Mouse (Mus musculus) spleen, postnatal 36 days (tissue): ENCODE results near the gene Cep170b.
A peak's percentile ranks its signal among the peaks of the same experiment; 100 is the strongest.

Experiments
- DNase-seq, 2 experiments: peaks; one replicate each; pipeline ENCODE4 v3.0.0; 2022; ENCODE audit warnings: low spot score in 2 of 2, mixed read lengths in 1 of 2

Gene Cep170b

DNA sequence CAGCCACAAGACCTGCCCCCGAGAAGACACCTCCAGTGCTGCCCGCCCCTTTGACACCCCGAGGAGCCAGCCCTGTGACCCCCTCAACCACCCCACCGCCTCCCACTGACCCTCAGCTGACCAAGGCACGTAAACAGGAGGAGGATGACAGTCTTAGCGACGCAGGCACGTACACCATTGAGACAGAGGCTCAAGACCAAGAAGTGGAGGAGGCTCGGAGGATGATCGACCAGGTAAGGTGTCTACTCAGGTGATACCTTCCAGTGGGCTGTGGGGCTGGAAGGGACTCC lies 16.3 kb downstream of the Cep170b start:
- DNase-seq: no peak

DNA sequence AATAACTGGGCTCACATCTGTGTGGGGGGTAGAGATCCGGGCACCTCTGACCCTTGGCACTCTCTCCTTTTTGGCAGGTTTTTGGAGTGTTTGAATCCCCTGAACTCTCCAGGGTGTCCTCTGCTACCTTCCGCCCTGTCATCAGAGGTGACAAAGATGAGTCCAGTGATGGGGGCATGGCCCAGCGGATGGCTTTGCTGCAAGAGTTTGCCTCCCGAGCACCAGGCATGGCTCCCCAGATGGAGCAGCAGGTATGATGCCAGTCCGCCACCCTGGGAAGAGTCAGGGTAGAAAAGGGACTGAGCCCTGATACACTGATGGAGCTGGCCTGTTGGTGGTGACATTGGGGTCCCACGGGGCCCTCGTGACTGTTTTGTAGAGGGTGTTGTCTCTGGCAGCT lies 16.8 kb downstream of the Cep170b start:
- DNase-seq: no peak

DNA sequence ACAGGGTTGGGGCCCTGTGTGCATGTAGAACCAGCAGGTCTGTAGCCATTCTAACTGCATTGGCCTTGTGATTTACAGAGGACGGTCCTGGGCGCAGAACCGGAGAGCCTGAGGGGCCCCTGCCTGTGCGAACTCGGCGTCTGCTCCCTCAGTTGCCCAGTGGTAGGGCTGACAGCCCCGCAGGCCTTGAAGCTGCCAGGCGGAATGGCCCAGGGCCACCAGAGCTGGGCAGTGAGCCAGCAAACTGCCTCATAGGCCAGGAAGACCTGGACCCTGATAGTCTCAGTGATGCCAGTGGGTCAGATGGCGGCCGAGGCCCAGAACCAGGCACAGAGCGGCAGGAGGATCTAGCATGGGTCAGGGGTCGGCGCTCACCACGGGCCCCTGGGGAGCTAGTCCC lies 17.5 kb downstream of the Cep170b start:
- DNase-seq: no peak

DNA sequence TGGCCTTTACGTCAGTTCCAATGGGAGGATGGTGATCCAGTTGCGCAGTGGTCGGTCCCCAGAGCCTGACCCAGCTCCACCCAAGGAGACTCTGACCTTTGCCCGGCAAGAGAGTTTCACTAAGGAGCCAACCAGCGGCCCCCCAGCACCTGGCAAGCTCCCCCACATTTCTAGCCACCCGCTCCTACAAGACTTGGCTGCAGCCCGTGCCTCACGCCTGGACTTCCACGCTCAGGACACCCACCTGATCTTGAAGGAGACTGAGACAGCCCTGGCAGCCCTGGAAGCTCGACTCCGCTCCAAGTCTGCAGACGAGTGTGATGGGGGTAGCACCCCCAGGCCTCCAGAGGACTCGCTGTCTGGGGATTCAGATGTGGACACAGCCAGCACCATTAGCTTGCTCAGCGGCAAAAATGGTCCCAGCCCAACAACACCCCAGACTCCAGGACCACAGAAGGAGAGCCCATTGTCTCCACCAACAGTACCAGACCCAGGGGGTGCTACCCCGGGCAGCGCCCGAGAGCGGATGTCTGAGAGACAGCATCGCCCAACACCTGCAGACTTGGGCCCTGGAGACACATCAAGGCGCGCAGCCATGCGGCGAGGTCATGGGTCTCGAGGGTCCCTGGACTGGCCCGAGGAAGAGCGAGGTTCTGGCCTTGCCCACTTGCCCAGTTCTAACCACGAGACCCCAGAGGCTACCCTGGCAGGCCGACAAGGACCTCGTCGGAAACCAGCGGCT lies 18.2 kb downstream of the Cep170b start:
- no peak for DNase-seq

DNA sequence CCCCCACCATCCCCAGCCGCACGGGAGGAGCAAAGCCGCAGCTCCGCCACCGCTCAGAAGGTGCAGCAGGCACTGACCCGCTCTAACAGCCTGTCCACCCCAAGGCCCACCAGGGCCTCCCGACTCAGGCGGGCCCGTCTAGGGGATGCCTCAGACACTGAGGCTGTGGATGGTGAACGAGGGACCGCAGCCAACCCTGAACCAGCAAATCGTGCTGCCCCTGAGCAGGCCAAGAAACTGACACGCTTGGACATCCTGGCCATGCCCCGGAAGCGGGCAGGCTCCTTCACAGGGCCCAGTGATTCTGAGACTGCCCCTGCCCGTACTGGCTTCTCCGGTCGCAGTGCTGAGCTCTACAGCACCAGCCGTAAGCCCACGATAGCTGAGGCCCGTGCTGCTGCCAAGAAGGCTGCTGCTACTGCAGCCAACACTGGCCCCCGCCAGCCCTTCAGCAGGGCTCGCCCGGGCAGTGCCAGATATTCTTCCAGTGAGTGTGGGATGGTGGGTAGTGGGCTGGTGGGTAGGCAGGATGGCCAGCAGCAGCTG lies 18.8 kb downstream of the Cep170b start:
- no peak for DNase-seq

DNA sequence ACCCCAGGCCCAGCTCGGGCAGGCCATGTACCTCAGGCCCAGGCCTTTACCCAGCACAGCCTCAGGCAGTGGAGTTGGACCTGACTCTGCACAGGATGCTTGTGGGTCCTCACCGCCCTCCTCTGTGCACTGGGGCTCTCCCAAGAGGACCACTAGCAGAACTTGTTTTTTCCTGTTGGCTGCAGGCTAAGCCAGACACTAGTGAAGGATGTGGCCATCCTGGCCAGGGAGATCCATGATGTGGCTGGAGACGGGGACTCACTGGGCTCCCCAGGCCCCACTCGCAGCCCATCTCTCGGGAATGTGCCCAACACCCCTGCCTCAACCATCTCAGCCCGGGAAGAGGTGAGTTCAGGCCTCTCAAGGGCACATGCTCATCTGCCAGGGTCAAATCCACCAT lies 22.5 kb downstream of the Cep170b start:
- DNase-seq: no peak

DNA sequence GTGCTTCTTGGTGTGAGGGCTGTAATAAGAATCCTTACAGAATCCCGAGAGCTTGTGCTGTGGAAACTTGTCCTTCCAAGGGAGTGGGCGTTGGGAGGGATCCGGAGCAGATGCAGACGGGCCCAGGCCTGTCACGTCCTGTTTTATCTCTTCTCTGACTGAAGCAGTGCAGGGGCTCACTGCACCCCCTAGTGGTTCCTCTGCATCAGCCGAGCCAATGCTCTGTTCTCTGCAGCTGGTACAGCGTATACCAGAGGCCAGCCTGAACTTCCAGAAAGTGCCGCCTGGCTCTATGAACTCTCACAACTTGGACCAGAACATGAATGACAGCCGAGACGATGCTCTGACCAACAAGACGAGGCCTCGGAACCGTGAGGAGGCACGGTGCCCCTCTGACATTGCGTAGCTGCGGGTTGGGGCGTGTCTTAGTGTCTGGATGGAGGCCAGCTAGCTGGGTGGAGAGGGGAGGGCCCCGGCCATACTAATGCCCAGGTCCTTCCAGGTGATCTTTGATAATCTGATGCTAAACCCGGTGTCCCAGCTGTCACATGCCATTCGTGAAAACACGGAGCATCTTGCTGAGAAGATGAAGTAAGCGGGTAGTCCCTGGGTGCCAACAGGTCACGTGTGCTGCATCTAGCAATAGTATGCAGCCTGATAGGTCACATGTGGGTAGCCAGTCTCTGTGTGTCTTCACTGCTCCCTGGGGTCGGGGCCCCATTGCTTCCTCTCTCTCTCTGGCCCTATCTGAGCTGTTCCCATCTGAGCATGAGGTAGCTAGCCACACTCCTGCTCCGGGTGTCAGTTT lies 23.1 kb downstream of the Cep170b start:
- peak; percentile 73 to 76 for DNase-seq

DNA sequence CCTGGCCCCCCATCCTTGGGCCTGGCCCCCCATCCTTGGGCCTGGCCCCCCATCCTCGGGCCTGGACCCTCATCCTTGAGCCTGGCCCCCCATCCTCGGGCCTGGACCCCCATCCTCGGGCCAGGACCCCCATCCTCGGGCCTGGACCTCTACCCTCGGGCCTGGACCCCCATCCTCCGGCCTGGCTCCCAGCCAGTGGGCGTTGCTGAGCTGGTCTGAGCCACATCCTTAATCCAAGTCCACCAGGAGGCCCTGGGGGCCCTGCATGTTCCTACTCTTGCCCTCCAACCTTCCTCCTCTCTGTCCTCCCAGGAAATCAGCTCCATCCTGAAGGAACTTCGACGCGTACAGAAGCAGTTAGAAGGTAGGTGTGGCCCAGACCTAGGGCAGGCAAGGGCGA lies 24.0 kb downstream of the Cep170b start:
- no peak for DNase-seq

DNA sequence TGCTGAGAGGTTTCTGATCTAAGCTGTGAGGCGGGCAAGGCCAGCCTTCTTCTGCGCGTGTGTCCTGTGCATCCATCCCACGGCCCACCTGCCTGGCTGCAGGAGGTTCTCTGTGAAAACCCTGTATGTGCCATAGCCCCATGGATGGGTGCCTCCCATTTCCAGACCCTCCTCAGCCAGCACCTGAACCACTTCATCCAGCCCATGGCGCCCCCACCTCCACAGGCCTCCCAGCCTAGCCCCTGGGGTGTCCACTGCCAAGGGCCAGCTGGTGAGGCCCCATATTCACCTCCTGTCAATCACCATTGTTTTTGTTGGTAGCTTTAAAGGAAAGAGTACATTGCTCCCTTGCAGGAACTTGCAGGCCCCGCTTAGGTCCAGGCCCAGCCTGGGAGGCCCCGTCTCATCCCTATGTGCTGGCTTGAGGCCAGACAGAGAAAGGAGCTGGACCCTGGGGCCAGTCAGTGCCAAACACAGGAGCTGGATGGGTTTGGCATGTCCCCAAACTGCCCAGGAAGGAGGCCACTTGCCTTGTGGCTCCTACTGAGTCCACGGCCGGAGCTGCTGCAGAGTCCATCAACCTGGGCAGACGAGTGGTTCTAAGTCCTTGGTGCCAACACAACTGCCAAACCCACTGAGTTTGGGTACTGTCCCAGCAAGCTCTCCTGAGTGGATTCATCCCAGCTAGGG lies 24.8 kb downstream of the Cep170b start:
- DNase-seq: no peak

DNA sequence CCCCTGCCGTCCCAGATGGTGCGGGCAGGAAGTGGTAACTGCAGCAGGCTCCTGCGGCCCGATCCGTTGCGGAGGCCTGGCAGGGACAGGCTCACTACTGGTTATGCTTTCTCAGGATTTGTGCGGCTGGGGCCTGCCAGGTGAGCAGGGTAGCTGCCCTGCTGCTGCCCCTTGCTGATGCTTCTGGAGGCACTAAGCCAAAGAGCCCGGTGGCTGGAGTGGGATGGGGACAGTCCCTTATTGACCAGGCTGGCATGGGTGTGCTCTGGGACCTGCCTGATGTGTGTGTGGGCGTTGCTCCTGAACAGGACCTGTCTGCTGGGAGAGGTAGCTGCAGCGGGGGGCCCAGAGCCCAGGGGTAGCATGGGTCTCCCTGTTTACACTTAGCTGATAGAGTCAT lies 25.5 kb downstream of the Cep170b start:
- no peak for DNase-seq

DNA sequence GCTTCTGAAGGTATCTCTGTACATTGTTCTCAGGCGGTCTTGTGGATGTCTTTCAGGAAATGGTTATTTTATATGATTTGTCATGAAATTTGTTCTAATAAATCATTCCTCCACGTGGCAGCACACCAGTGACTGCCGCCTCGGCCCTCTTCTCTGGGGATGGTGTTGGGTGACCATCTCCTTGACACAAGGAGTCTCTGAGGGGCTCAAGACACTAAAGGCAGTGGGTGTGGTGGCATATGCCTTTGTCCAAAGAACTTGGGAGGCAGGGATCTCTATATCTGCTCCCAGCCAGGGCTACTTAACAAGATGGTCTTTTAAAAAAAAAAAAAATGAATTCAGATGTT lies 26.2 kb downstream of the Cep170b start:
- no peak for DNase-seq

DNA sequence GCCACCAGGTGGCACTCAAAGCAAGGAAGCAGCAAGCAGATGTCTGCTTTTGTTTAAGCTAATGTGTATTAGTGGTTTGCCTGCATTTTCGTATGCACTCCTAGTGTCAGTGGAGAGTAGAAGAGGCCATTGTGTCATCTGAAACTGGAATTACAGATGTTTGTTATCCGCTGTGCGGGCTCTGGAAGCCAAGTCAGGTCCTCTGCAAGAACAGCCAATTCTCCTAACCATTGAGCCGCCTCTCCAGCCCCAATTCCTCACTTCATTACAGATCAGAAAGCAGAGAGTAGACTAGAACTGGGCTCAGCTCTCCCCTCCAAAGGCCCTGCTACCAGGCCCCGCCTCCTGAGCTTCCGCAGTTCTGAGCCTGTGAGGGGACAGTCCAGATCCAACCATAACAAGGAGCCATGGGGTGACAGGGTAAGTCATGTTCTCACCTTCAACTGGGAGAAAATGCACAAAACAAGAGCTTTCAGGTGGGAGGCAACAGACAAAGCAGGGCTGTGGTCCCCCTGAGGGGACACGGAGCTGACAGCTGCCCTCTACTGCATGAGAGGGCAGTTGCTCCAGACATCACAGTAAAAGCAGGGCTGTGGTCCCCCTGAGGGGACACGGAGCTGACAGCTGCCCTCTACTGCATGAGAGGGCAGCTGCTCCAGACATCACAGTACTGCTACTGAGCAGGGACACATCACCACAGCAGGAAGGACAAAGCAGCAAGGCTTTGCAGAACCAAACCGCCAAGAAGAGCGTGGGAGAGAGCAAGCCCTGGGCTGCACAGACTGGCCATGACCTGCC lies 26.8 kb downstream of the Cep170b start:
- DNase-seq: peak; percentile 42 to 70

DNA sequence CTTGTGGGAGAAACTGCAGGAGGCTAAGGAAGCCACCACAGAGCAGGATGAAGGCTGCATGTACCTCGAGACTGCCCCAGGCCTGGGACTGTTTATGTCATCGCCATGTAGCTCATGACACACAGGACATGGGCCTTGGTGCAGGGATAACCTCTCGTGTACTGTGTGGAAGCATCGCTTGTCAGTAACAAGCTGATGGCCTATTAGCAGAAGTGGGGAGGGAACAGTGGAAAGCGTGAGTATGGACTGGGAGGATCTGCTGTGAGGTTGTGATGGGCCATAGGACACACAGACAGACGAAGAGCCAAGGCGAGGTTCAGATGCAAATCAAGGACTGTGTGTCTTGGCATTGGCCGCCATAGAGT lies 27.3 kb downstream of the Cep170b start:
- no peak for DNase-seq

DNA sequence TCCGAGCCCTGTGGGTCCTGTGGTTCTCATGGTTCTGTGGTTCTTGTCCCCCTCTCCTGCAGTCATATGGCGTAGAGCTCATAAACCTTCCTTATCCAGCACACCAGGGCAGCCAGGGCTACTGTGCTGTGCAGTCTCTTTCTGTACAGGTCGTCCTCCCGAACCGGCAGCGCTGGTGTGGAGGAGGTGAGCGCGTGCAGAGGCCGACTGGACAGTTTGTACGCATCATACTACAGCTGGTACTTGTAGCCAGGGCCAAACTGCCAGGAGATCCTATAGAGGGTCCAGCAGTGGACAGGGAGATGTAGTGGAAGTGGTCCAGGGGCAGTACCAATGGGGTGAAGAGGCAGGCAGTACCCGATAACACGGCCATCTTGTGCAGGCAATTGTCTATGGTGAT lies 30.7 kb downstream of the Cep170b start:
- DNase-seq: no peak

DNA sequence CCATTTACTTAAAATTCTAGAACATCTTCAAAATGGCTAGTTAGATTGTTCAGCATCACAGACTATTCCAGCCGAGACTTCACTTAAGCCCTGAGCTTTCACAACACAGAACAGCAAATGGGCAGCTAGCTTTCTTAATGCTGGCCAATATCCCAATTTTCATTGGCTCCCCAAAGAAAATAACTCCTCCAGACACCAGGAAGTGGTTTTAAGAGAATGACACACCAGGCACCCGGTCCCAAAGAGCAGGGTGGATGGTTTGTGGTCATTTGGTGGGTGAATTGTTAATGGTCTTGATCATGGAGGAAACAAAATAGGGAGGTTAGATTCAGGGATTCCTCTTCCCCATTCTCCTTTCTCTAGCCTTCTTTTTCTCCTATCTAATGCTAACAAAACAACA lies 32.1 kb downstream of the Cep170b start:
- no peak for DNase-seq

DNA sequence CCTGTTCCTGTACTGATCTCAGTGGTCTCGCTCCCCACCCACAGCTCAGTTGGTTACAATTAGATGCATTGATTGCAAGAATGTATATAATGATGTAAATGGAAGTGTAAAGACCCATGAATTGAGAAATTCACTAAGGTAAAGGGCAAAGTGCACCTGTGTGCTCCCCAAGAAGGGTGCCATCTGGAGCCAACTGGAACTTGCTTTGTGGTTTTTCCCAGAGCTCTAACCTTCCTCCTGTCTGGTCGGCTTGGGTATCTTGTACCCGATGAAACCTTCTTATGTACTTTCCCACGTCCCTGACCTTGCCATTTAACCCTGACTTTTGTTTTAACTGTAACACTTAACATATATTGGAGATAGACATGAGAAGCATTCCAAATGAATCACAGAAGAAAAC lies 35.6 kb downstream of the Cep170b start:
- no peak for DNase-seq

DNA sequence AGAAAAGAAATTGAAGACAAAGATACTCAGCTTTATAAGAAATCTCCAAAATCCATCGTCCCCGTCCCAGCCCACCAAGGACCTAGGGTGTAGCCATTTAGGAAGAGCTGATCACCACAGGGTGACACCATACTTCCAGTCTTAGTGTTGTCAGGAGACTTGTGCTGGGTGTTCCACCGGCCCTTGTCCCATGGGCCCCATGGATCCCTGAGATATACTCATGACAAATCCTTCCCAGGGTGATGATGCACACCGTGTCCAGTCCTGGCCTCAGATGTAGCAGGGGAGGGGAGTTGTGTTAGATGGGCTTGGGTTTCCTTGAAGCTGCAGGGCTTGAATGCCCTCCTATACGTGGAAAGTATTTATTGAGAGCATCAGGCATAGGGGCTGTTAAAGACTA lies 37.6 kb downstream of the Cep170b start:
- no peak for DNase-seq

DNA sequence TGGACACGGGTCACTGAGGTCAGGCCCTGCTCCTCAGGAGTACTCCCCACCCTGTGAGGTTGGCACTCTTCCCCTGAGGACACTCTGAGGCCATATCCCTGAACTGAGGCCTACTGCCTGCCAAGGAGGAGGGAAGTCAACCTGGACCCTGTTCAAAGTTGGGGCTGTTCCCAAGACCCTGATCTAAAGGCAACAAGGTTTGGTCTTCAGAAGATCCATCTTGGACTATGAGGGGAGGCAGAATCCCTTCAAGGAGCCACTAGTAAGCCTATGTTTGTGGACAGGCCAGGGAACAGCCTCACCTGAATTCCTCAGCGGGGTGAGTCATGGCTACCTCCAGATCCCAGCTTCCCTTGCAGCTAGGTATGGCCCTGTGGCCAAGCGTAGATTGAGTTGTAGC lies 39.2 kb downstream of the Cep170b start:
- DNase-seq: no peak

DNA sequence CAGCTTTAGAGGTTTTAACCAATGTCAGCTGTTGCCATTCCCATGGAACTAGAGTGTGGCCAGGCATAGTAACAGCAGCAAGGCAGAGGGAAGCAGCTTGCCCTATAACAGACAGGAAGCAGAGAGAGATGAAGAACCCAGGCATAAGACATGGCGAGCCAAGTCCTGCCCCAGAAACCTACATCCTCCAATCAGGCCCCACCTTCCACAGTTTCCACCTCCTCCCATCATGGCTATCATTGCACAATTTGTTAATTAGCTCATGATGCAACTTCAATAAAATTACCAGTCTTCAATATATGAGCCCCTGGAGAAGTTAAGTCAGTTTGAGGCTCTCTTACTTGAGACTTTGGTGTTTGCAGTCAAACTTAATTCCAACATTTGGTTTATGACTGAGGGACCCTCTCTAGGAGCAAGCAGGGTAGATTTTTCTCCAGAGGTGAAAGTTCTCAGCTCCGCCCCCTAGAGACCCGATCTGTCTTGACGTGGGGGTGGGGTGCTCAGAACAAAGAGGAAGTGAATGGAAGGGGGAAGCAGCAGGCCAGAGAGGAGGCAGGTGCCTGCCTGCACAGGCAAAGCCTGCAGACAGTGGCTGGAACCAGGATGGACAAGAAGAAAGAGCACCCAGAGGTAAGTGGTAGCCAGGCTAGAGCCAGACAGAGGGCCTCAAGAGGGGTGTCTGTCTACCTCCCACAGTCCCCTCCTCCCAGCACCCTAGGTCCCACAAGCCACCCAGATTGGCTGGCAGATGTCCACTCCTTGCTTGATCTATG lies 40.1 kb downstream of the Cep170b start, which contains the start of gene Pld4:
TSS of gene Pld4 (plus strand) at position 502 of the 773 bp plus-strand sequence.
- peak; percentile 83 to 87 for DNase-seq

DNA sequence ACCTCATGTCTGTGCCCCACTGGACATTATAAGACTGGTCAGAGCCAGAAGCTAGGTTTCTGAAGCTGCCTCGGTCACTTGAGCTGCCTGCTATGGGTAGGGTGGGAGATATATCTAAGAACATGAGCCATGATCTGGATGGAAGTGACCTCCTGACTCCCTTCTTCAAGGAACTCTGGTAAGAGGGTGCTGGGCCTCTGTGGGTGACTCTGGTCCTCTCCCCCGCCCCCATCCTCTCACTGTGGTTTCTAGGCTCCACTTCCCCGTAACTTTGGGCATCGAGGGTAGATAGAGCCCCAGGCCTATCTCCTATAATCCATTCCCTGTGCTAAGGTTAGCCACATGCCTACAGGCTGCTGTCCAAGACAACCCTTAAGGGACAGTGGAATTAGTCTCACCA lies 41.2 kb downstream of the Cep170b start:
- DNase-seq: peak; percentile 38 to 55

DNA sequence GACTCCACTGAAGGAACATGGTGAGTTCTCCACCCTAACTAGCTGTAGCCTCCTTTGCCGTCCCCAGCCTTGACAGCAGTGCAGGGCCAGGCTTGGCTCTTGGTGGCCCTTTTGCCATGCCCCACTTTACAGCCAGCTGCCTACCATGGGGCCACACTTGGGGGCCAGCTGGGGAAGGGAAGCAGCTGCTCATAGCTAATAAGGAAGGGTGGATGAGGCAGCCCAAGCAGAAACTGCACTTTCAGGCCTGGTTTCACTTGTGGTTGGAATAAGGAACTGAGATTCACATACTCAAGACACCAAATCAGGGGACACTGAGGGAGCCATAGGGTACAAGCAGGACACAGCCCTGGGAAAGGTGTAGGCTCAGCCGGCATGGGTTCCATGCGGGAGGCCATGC lies 41.8 kb downstream of the Cep170b start:
- peak; percentile 85 for DNase-seq
